Comparison of ENCODE assay signal across 10 mouse cellular contexts in the genomic region with DNA sequence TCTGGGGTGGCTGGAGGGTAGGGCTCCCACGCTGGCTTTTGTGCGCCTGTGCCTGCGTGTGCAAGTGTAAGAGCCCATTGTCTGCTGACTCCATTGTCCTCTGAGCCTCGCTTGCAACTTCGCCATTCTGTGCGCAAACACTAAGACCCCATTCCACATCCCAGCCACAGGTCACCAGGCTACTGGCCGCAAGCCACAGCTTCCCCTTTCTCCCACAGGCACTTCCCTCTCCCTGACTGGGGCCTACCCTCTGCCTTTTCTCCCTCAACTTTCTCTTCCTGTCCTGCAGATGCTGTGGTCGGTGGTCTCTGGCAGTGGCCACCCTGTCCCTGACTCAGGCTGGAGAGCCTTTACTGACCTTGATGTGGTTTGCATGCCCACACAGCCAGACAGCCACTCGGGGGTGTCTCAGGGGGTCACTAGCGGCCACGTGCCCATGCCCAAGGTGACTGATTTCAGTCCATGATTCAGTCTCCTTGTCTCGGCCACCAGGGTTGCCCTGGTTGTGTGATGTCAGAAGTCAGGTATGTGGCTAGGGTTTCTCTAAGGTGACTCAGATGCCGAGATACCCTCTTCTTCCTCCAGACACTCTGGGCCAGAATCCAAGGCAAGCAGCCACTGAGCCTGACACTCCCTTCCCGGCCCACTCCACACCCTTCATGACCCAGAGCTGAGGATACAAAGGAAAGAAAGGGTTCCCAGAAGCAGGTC. TPM values are rescaled to one million over a fixed set of nuclear protein-coding genes. Genes with fewer than 3 reads are reported as not detected.
DNase-seq lines count a peak whose midpoint lies in the region; ATAC-seq and TF ChIP-seq lines count a peak whose summit lies in the region.
"Had no signal": no experiment of that assay in that cellular context is flagged by ENCODE, and none has a peak within 500 bp of the region (broad histone marks: within the 10 kb centered on the region; RNA-seq: fewer than 3 reads in every experiment).

No protein-coding gene starts in this region.

- peaks cover 70% of the 10 kb centered on the region for H3K27me3 ChIP-seq in midbrain, embryonic 10.5 days (ENCODE audit: low read depth, poor library complexity, severe bottlenecking)
- H3K27me3 ChIP-seq in midbrain, embryonic 13.5 days: peaks cover 45% of the 10 kb centered on the region
- no peaks in the 10 kb centered on the region for H3K27me3 ChIP-seq in heart, postnatal 0 days (ENCODE audit: control insufficient read depth, insufficient read depth, low read length)

- no peak for TF ChIP-seq EP300 in heart, postnatal 0 days (IDR thresholded peaks at IDR 0.05; ENCODE audit: low read depth)

- DNase-seq in CD4-positive, CD25-positive, alpha-beta regulatory T cell, adult 2 months (ENCODE audit: low read depth, low spot score): peak; percentile 18
- DNase-seq in midbrain, embryonic 10.5 days (ENCODE audit: low spot score): peak; percentile 28
- DNase-seq in heart, postnatal 0 days (ENCODE audit: low spot score): peak; percentile 22
- peak; percentile 56 to 59 for DNase-seq in natural killer cell, adult 2 months (ENCODE audit: low spot score in 2 of 2)
- DNase-seq in frontal cortex, adult 2 months (ENCODE audit: extremely low spot score in 1 of 2, low spot score in 1 of 2): no peak
- DNase-seq in thymus, adult 18-20 months: no peak

- no peak overlapping the region for H3K4me2 ChIP-seq in midbrain, embryonic 13.5 days (replicated peaks)
- H3K4me2 ChIP-seq in heart, postnatal 0 days (ENCODE audit: low read depth, low read length): no peak overlapping the region
- H3K4me2 ChIP-seq: hindbrain, embryonic 15.5 days; stomach, embryonic 15.5 days had no signal

- no peaks in the 10 kb centered on the region for H3K36me3 ChIP-seq in midbrain, embryonic 10.5 days
- no peaks in the 10 kb centered on the region for H3K36me3 ChIP-seq in midbrain, embryonic 13.5 days
- no peaks in the 10 kb centered on the region for H3K36me3 ChIP-seq in heart, postnatal 0 days (replicated peaks; ENCODE audit: control insufficient read depth, insufficient read depth, low read length)
- H3K36me3 ChIP-seq: hindbrain, embryonic 15.5 days; stomach, embryonic 15.5 days had no signal

- H3K9me3 ChIP-seq in midbrain, embryonic 10.5 days (replicated peaks): no peaks in the 10 kb centered on the region
- H3K9me3 ChIP-seq in midbrain, embryonic 13.5 days: no peaks in the 10 kb centered on the region
- H3K9me3 ChIP-seq in heart, postnatal 0 days (replicated peaks; ENCODE audit: control insufficient read depth, low read length): no peaks in the 10 kb centered on the region
- H3K9me3 ChIP-seq: hindbrain, embryonic 15.5 days; stomach, embryonic 15.5 days had no signal

- H3K27ac ChIP-seq in midbrain, embryonic 10.5 days (replicated peaks): peak overlapping the region; percentile 80
- H3K27ac ChIP-seq in midbrain, embryonic 13.5 days: no peak overlapping the region
- H3K27ac ChIP-seq in heart, postnatal 0 days (ENCODE audit: low read depth): peak overlapping the region; percentile 63
- H3K27ac ChIP-seq: hindbrain, embryonic 15.5 days; stomach, embryonic 15.5 days had no signal

- peak overlapping the region; percentile 11; the same call in 1 of the 2 replicates for H3K4me3 ChIP-seq in midbrain, embryonic 10.5 days
- no peak overlapping the region for H3K4me3 ChIP-seq in midbrain, embryonic 13.5 days (replicated peaks)
- H3K4me3 ChIP-seq in heart, postnatal 0 days (ENCODE audit: low read depth, low read length): no peak overlapping the region
- H3K4me3 ChIP-seq: hindbrain, embryonic 15.5 days; stomach, embryonic 15.5 days had no signal

- ATAC-seq in CD4-positive, CD25-positive, alpha-beta regulatory T cell, adult 4 months: no peak
- ATAC-seq in midbrain, embryonic 13.5 days: no peak
- ATAC-seq in heart, postnatal 0 days (ENCODE audit: insufficient read depth, low read depth): no peak

- peaks cover 37% of the 10 kb centered on the region for H3K4me1 ChIP-seq in midbrain, embryonic 10.5 days
- H3K4me1 ChIP-seq in midbrain, embryonic 13.5 days (replicated peaks): peaks cover 16% of the 10 kb centered on the region
- H3K4me1 ChIP-seq in heart, postnatal 0 days (ENCODE audit: control insufficient read depth, insufficient read depth): peaks cover 16% of the 10 kb centered on the region; the same call in 1 of the 2 replicates

- 48% methylated on average over 14 of the region's 14 CpGs for WGBS in midbrain, embryonic 10.5 days
- 44% methylated on average over 14 of the region's 14 CpGs for WGBS in midbrain, embryonic 13.5 days
- 38% methylated on average over 14 of the region's 14 CpGs for WGBS in heart, postnatal 0 days

- no peak overlapping the region for H3K9ac ChIP-seq in midbrain, embryonic 13.5 days (replicated peaks)
- H3K9ac ChIP-seq in heart, postnatal 0 days (replicated peaks; ENCODE audit: low read depth, low read length): no peak overlapping the region
- H3K9ac ChIP-seq: hindbrain, embryonic 15.5 days; stomach, embryonic 15.5 days had no signal

- no peak for TF ChIP-seq CTCF in heart, postnatal 0 days (IDR thresholded peaks at IDR 0.05; ENCODE audit: low read depth)

RNA-seq across cellular contexts. Expression of gene Fosb, which starts 6.8 kb away (rescaled TPM):
- 1 to 10 TPM in 1 of 2 experiments, under 1 TPM in 1; 0.35 to 2.7 TPM for polyA plus RNA-seq in CD4-positive, CD25-positive, alpha-beta regulatory T cell, adult 4 months (2017; shearing (Covaris generic))
- 0.02 TPM in 1 of 2 replicates, not detected in the other for polyA plus RNA-seq in midbrain, embryonic 10.5 days (2016; fragmentation: Nextera tagmentation; extraction: Ambion mirVana)
- not detected in 2 replicates for polyA plus RNA-seq in midbrain, embryonic 13.5 days (2015; fragmentation: Nextera tagmentation; extraction: Ambion mirVana)
- 0.39 and 0.80 TPM in 2 replicates for total RNA-seq in heart, postnatal 0 days (2014; rRNA removed; ENCODE audit: low replicate concordance)
- 0.05 and 0.10 TPM in 2 replicates for polyA plus RNA-seq in heart, postnatal 0 days (2015; fragmentation: Nextera tagmentation; extraction: Ambion mirVana)
- 6.3 and 22.4 TPM in 2 replicates for polyA plus RNA-seq in frontal cortex, adult 2 months (2012; rRNA removed)

RNA-seq across cellular contexts. Expression of gene Ercc1, which starts 28.0 kb away (rescaled TPM):
- 10 to 100 TPM; 71.2 to 78.1 TPM for polyA plus RNA-seq in CD4-positive, CD25-positive, alpha-beta regulatory T cell, adult 4 months (2017; shearing (Covaris generic))
- polyA plus RNA-seq in midbrain, embryonic 10.5 days (2016; fragmentation: Nextera tagmentation; extraction: Ambion mirVana): 117 and 118 TPM in 2 replicates
- polyA plus RNA-seq in midbrain, embryonic 13.5 days (2015; fragmentation: Nextera tagmentation; extraction: Ambion mirVana): 84.1 and 91.9 TPM in 2 replicates
- total RNA-seq in heart, postnatal 0 days (2014; rRNA removed; ENCODE audit: low replicate concordance): 26.2 and 40.5 TPM in 2 replicates
- polyA plus RNA-seq in heart, postnatal 0 days (2015; fragmentation: Nextera tagmentation; extraction: Ambion mirVana): 55.2 and 61.0 TPM in 2 replicates
- polyA plus RNA-seq in frontal cortex, adult 2 months (2012; rRNA removed): 49.9 and 53.6 TPM in 2 replicates

RNA-seq across cellular contexts. Expression of gene Rtn2, which starts 34.2 kb away (rescaled TPM):
- polyA plus RNA-seq in CD4-positive, CD25-positive, alpha-beta regulatory T cell, adult 4 months (2017; shearing (Covaris generic)): not detected
- polyA plus RNA-seq in midbrain, embryonic 10.5 days (2016; fragmentation: Nextera tagmentation; extraction: Ambion mirVana): 41.9 and 48.6 TPM in 2 replicates
- 97.4 and 102 TPM in 2 replicates for polyA plus RNA-seq in midbrain, embryonic 13.5 days (2015; fragmentation: Nextera tagmentation; extraction: Ambion mirVana)
- total RNA-seq in heart, postnatal 0 days (2014; rRNA removed; ENCODE audit: low replicate concordance): 80.7 and 108 TPM in 2 replicates
- 51.7 and 53.6 TPM in 2 replicates for polyA plus RNA-seq in heart, postnatal 0 days (2015; fragmentation: Nextera tagmentation; extraction: Ambion mirVana)
- 128 and 135 TPM in 2 replicates for polyA plus RNA-seq in frontal cortex, adult 2 months (2012; rRNA removed)

RNA-seq across cellular contexts. Expression of gene Ppm1n, which starts 36.7 kb away (rescaled TPM):
- 1 to 10 TPM; 1.7 to 2.1 TPM for polyA plus RNA-seq in CD4-positive, CD25-positive, alpha-beta regulatory T cell, adult 4 months (2017; shearing (Covaris generic))
- 0.36 and 0.39 TPM in 2 replicates for polyA plus RNA-seq in midbrain, embryonic 10.5 days (2016; fragmentation: Nextera tagmentation; extraction: Ambion mirVana)
- polyA plus RNA-seq in midbrain, embryonic 13.5 days (2015; fragmentation: Nextera tagmentation; extraction: Ambion mirVana): 0.34 and 0.88 TPM in 2 replicates
- total RNA-seq in heart, postnatal 0 days (2014; rRNA removed; ENCODE audit: low replicate concordance): not detected in 2 replicates
- polyA plus RNA-seq in heart, postnatal 0 days (2015; fragmentation: Nextera tagmentation; extraction: Ambion mirVana): 0.47 and 0.56 TPM in 2 replicates
- 0.48 and 0.62 TPM in 2 replicates for polyA plus RNA-seq in frontal cortex, adult 2 months (2012; rRNA removed)

RNA-seq across cellular contexts. Expression of gene Cd3eap, which starts 42.7 kb away (rescaled TPM):
- 10 to 100 TPM; 15.8 to 17.6 TPM for polyA plus RNA-seq in CD4-positive, CD25-positive, alpha-beta regulatory T cell, adult 4 months (2017; shearing (Covaris generic))
- polyA plus RNA-seq in midbrain, embryonic 10.5 days (2016; fragmentation: Nextera tagmentation; extraction: Ambion mirVana): 23.2 and 24.7 TPM in 2 replicates
- polyA plus RNA-seq in midbrain, embryonic 13.5 days (2015; fragmentation: Nextera tagmentation; extraction: Ambion mirVana): 19.6 and 20.4 TPM in 2 replicates
- total RNA-seq in heart, postnatal 0 days (2014; rRNA removed; ENCODE audit: low replicate concordance): 1.9 and 3.2 TPM in 2 replicates
- 11.1 and 11.7 TPM in 2 replicates for polyA plus RNA-seq in heart, postnatal 0 days (2015; fragmentation: Nextera tagmentation; extraction: Ambion mirVana)
- 12.7 and 15.2 TPM in 2 replicates for polyA plus RNA-seq in frontal cortex, adult 2 months (2012; rRNA removed)

Comparison
In these comparisons a context has a peak if more than half of its experiments do, and no peak if none do; other contexts are left out.
1. DNase-seq: peak in CD4-positive, CD25-positive, alpha-beta regulatory T cell, adult 2 months (single experiment), midbrain, embryonic 10.5 days (single experiment), heart, postnatal 0 days (single experiment) and natural killer cell, adult 2 months (2 of 2); none in frontal cortex, adult 2 months (0 of 2) and thymus, adult 18-20 months (0 of 2).
2. RNA of gene Rtn2, which starts 34.2 kb away (polyA plus RNA-seq): 128 to 135 TPM in frontal cortex, adult 2 months, 97.4 to 102 TPM in midbrain, embryonic 13.5 days, 51.7 to 53.6 TPM in heart, postnatal 0 days and 41.9 to 48.6 TPM in midbrain, embryonic 10.5 days; not detected in CD4-positive, CD25-positive, alpha-beta regulatory T cell, adult 4 months; every median in the first group is over 10 times any median in the second.